Mouse (Mus musculus): Measurements from ENCODE around the gene Pdzd8. TPM values are rescaled to one million over a fixed set of nuclear protein-coding genes. Genes with fewer than 3 reads are reported as not detected.

Pdzd8 gene
- polyA plus RNA-seq, 1 experiment = 14.9 TPM

- H3K27me3 ChIP-seq (ENCODE audit: control insufficient read depth, insufficient read depth, low read length) = no peaks in the 10 kb centered on the region
- H3K36me3 ChIP-seq (ENCODE audit: control insufficient read depth, insufficient read depth, low read length) = no peaks in the 10 kb centered on the region
- peaks cover 7% of the 10 kb centered on the region for H3K4me1 ChIP-seq (replicated peaks; ENCODE audit: control insufficient read depth, insufficient read depth, low read length)
- no peak for TF ChIP-seq POLR2A (IDR thresholded peaks at IDR 0.05; ENCODE audit: control insufficient read depth, extremely low read depth, insufficient read depth, low read length, poor library complexity)
- TF ChIP-seq CTCF (IDR thresholded peaks at IDR 0.05; ENCODE audit: borderline replicate concordance, control insufficient read depth, extremely low read depth, insufficient read depth, low read length, poor library complexity) = no peak
- no peak overlapping the region for H3K27ac ChIP-seq (ENCODE audit: control insufficient read depth, insufficient read depth, low read length)
- 89% methylated on average over 3 of the region's 3 CpGs for WGBS
- no peak for DNase-seq
- no peak overlapping the region for H3K4me3 ChIP-seq (ENCODE audit: control insufficient read depth, insufficient read depth, low read length)
Measured at GRCm38 (mm10) chr19:59339908-59340307, 5.7 kb downstream of the Pdzd8 start.

GRCm38 (mm10) chr19:59337872-59338681 is 7.5 kb downstream of the Pdzd8 start:
- 88% methylated on average over 3 of the region's 3 CpGs for WGBS
- no peaks in the 10 kb centered on the region for H3K36me3 ChIP-seq (ENCODE audit: control insufficient read depth, insufficient read depth, low read length)
- no peak for DNase-seq
- no peak overlapping the region for H3K27ac ChIP-seq (ENCODE audit: control insufficient read depth, insufficient read depth, low read length)
- no peaks in the 10 kb centered on the region for H3K27me3 ChIP-seq (ENCODE audit: control insufficient read depth, insufficient read depth, low read length)
- no peak overlapping the region for H3K4me3 ChIP-seq (ENCODE audit: control insufficient read depth, insufficient read depth, low read length)
- TF ChIP-seq CTCF (IDR thresholded peaks at IDR 0.05; ENCODE audit: borderline replicate concordance, control insufficient read depth, extremely low read depth, insufficient read depth, low read length, poor library complexity) = no peak
- no peak for TF ChIP-seq POLR2A (IDR thresholded peaks at IDR 0.05; ENCODE audit: control insufficient read depth, extremely low read depth, insufficient read depth, low read length, poor library complexity)
- no peaks in the 10 kb centered on the region for H3K4me1 ChIP-seq (replicated peaks; ENCODE audit: control insufficient read depth, insufficient read depth, low read length)

GRCm38 (mm10) chr19:59336655-59337054 is 8.9 kb downstream of the Pdzd8 start:
- Histone ChIP-seq H3K36me3 (ENCODE audit: control insufficient read depth, insufficient read depth, low read length) (no peaks in the 10 kb centered on the region), H3K27me3 (ENCODE audit: control insufficient read depth, insufficient read depth, low read length) (no peaks in the 10 kb centered on the region), H3K27ac (ENCODE audit: control insufficient read depth, insufficient read depth, low read length) (no peak overlapping the region), H3K4me1 (replicated peaks; ENCODE audit: control insufficient read depth, insufficient read depth, low read length) (no peaks in the 10 kb centered on the region), H3K4me3 (ENCODE audit: control insufficient read depth, insufficient read depth, low read length) (no peak overlapping the region)
- no peak for TF ChIP-seq CTCF (IDR thresholded peaks at IDR 0.05; ENCODE audit: borderline replicate concordance, control insufficient read depth, extremely low read depth, insufficient read depth, low read length, poor library complexity)
- no peak for TF ChIP-seq POLR2A (IDR thresholded peaks at IDR 0.05; ENCODE audit: control insufficient read depth, extremely low read depth, insufficient read depth, low read length, poor library complexity)
- no peak for DNase-seq
- WGBS = 97% methylated on average over 1 of the region's 1 CpGs

DNA sequence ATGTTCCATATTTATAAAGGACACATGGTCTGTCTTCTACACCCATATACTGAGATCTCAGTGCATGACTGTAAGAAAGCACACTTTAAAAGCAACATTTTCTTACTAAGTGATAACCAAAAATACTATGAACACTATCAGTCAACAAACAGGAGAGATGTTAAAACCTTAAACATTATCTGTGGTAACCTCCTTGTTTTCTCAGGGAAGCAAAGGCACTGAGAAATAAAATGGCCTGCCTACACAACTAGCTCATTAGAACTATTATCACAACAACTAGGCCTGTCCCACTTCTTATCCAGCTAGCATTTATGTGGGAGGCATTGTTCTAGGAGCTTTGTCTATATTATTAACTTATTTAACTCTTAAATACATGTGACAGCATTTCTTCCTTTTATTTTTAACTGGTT is 14.8 kb downstream of the Pdzd8 start:
- Histone ChIP-seq H3K27ac (ENCODE audit: control insufficient read depth, insufficient read depth, low read length) (no peak overlapping the region), H3K4me3 (ENCODE audit: control insufficient read depth, insufficient read depth, low read length) (no peak overlapping the region), H3K4me1 (replicated peaks; ENCODE audit: control insufficient read depth, insufficient read depth, low read length) (no peaks in the 10 kb centered on the region), H3K27me3 (ENCODE audit: control insufficient read depth, insufficient read depth, low read length) (no peaks in the 10 kb centered on the region), H3K36me3 (ENCODE audit: control insufficient read depth, insufficient read depth, low read length) (peaks cover 7% of the 10 kb centered on the region)
- no peak for DNase-seq
- no peak for TF ChIP-seq POLR2A (IDR thresholded peaks at IDR 0.05; ENCODE audit: control insufficient read depth, extremely low read depth, insufficient read depth, low read length, poor library complexity)
- no peak for TF ChIP-seq CTCF (IDR thresholded peaks at IDR 0.05; ENCODE audit: borderline replicate concordance, control insufficient read depth, extremely low read depth, insufficient read depth, low read length, poor library complexity)

- TF ChIP-seq POLR2A (IDR thresholded peaks at IDR 0.05; ENCODE audit: control insufficient read depth, extremely low read depth, insufficient read depth, low read length, poor library complexity) (no peak), CTCF (IDR thresholded peaks at IDR 0.05; ENCODE audit: borderline replicate concordance, control insufficient read depth, extremely low read depth, insufficient read depth, low read length, poor library complexity) (no peak)
- DNase-seq = no peak
- H3K36me3 ChIP-seq (ENCODE audit: control insufficient read depth, insufficient read depth, low read length) = peaks cover 5% of the 10 kb centered on the region
- no peak within 1 kb of the TSS for H3K27ac ChIP-seq (ENCODE audit: control insufficient read depth, insufficient read depth, low read length)
- no peaks in the 10 kb centered on the region for H3K4me1 ChIP-seq (replicated peaks; ENCODE audit: control insufficient read depth, insufficient read depth, low read length)
- 95% methylated on average over 14 of the region's 14 CpGs for WGBS
- no peaks in the 10 kb centered on the region for H3K27me3 ChIP-seq (ENCODE audit: control insufficient read depth, insufficient read depth, low read length)
- H3K4me3 ChIP-seq (ENCODE audit: control insufficient read depth, insufficient read depth, low read length) = no peak within 1 kb of the TSS
Measured at GRCm38 (mm10) chr19:59321990-59322389, 23.6 kb downstream of the Pdzd8 start, which contains the start of gene Rps12-ps3. Gene Rps12-ps3 (plus strand): TSS chr19:59322290.

- Histone ChIP-seq H3K36me3 (ENCODE audit: control insufficient read depth, insufficient read depth, low read length) (no peaks in the 10 kb centered on the region; the same call in 1 of the 2 replicates), H3K4me1 (replicated peaks; ENCODE audit: control insufficient read depth, insufficient read depth, low read length) (no peaks in the 10 kb centered on the region), H3K27ac (ENCODE audit: control insufficient read depth, insufficient read depth, low read length) (no peak overlapping the region), H3K4me3 (ENCODE audit: control insufficient read depth, insufficient read depth, low read length) (no peak overlapping the region), H3K27me3 (ENCODE audit: control insufficient read depth, insufficient read depth, low read length) (no peaks in the 10 kb centered on the region)
- no peak for TF ChIP-seq CTCF (IDR thresholded peaks at IDR 0.05; ENCODE audit: borderline replicate concordance, control insufficient read depth, extremely low read depth, insufficient read depth, low read length, poor library complexity)
- TF ChIP-seq POLR2A (IDR thresholded peaks at IDR 0.05; ENCODE audit: control insufficient read depth, extremely low read depth, insufficient read depth, low read length, poor library complexity) = no peak
- peak; percentile 41 for DNase-seq
Measured at GRCm38 (mm10) chr19:59316571-59316970, 29.0 kb downstream of the Pdzd8 start.

Measured in thymus, adult 2 months (tissue).